Mouse (Mus musculus) cerebellum, postnatal 10 days (tissue): ENCODE results near the gene Syde1.

ENCODE experiments used
- DNase-seq, 2 experiments: peaks; one replicate each; pipeline ENCODE4 v3.0.0; 2021; ENCODE audit warnings: mixed read lengths in 2 of 2

Gene Syde1

GRCm38 (mm10) chr10:78575690-78576089, 16.1 kb downstream of the Syde1 start:
- DNase-seq, result peak; percentile 98 to 99

GRCm38 (mm10) chr10:78575105-78575632, 16.6 kb downstream of the Syde1 start:
- DNase-seq, result no peak

DNA sequence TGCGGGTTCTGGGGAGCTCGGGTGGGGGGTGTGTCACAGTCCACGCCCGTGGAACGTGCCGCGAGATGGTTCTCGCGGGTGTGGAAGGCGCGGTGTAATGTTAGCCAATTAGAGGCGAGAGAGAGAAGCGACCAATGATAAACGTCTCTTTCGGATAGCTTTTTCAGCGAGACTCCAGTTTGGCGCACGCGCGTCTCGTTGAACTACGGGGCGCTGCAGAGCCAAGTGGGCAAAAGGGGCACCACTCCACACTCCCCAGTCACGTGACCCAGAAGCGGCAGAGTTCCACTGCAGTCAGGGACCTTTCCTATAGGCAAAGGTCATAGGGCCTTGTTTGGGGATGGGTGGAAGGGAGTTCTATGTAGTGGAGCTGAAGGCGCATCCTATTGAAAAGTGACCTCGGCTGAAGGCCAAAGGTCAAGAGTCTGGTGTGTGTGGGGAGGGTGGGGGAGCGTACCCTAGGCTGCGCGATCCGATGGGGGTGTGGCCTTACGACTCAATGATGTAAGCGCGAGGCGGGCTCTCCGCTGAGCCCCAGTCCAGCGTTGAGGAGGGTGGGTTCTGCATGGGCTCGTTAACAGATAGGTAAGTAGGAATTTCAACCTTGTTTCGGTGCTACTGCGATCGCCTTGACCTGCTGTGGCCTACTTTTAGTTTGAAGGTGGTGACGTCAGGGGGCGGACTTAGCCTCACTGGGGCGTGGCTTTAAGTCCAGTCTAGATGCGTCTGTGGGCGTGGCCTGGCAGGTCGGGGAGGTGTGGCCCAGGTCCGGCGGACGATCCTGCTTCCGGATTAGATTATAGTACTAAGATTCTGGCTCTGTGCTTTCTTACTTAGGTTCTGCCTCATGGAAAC, 17.3 kb downstream of the Syde1 start, which contains the start of gene Ilvbl:
Gene Ilvbl, plus strand, starts transcription at position 97 of the 855 bp plus-strand sequence.
- DNase-seq, result peak; percentile 96

DNA sequence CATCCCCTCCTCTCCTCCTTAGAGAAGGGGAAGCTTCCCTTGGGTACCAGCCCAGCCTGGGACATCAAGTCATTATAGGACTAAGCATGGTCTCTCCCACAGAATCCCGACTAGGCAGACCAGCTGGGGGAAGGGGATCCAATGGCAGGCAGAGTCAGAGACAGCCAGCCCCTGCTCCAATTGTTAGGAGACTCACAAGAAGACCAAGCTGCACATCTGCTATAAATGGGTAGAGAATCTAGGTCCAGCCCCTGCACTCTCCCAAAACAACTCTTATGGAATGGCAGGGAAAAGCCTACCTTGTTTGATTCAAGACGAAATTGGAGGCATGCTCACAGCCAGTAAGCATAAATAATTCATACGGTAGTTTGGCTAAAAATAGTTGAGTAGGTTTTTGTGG, 18.5 kb downstream of the Syde1 start:
- no peak for DNase-seq

GRCm38 (mm10) chr10:78570897-78571296, 20.9 kb downstream of the Syde1 start:
- DNase-seq, result no peak

DNA sequence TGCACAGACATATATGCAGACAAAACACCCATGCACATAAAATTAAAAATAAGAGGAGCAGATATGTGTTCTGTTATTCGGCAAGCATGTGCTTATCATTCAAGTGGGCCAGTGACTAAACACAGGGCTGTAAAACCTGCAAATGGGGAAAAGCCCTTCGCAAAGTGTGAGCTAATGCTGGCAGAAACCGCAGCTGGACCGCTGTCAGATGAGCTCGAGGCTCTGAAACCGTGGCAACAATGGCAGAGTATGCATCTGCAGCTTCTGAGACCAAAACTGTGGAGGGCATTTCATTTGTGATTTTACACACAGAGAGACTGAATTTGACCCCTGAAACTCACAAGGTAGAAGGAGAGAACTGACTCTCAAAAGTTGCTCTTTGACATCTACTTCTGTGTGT, 21.3 kb downstream of the Syde1 start:
- DNase-seq, result no peak

GRCm38 (mm10) chr10:78569686-78570085, 22.1 kb downstream of the Syde1 start:
- no peak for DNase-seq

DNA sequence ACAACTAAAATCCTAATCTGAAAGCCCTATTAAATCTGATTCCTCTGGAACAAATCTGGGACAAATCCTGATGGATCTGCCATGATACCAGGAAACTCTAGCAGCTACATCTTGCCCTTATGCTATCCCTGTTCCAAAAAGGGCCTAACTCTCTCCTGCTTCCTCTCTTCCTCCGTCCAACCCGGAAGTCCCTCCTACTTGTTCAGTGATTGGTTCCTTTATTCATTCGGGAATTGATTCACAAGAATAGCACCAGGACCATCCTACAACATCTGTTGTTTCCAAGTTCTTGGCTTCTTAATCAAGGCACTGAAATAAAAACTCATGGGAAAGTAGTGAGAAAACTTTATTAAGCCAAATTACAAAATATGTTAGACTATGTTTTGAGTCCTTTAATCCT, 22.6 kb downstream of the Syde1 start:
- no peak for DNase-seq

DNA sequence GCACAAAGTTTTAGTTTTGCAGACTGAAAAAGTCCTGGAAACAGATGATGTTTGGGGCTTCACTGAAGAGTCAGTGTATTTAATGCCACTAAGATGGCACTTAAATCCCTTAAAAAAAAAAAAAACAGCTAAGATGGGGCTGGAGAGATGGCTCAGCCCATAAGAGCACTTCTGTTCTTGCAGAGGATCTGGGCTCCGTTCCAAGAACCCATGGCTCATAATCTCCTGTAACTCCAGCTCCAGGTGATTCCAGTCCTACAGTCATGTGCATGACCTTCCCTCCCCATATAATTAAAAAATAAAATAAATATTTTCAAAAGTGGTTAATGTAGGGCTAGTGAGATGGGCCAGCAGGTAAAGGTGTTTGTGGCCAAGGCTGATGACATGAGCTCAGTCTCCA, 26.7 kb downstream of the Syde1 start:
- peak in 1 of 2 experiments; percentile 42 for DNase-seq

GRCm38 (mm10) chr10:78540943-78541342, 50.8 kb downstream of the Syde1 start:
- DNase-seq, result peak; percentile 62 to 65
